Mouse (Mus musculus) spleen, adult 2 months (tissue): ENCODE measurements around the gene Ocln. TPM values are rescaled to one million over a fixed set of nuclear protein-coding genes. Genes with fewer than 3 reads are reported as not detected.
"Not testable (repeated sequence)": the region's sequence is repeated elsewhere in the genome, so short reads cannot be mapped to it uniquely, and the experiment has no call there.

Experiments
- DNase-seq, 2 experiments: peaks; one replicate each; pipeline versions ENCODE4 v3.0.0 to v3.0.0-alpha.2; 2012 to 2021; ENCODE audit warnings: low spot score in 2 of 2, low read depth in 1 of 2
- H3K27ac ChIP-seq: fragments of 200-500 bp; 2 replicates; pipeline ENCODE4 v1.5.1; 2012; ENCODE audit warnings: low read length, inconsistent platforms; ENCODE audit not compliant: insufficient read depth
- H3K27me3 ChIP-seq: fragments of 200-500 bp; 2 replicates; pipeline ENCODE4 v1.6.1; 2012; ENCODE audit warnings: mild to moderate bottlenecking, moderate library complexity, low read length, inconsistent platforms; ENCODE audit not compliant: control insufficient read depth, insufficient read depth
- H3K36me3 ChIP-seq: fragments of 200-500 bp; 2 replicates; pipeline ENCODE4 v1.6.1; 2012; ENCODE audit warnings: mild to moderate bottlenecking, low read length, inconsistent platforms; ENCODE audit not compliant: control insufficient read depth, insufficient read depth
- H3K4me1 ChIP-seq: fragments of 200-500 bp; 2 replicates; pipeline ENCODE4 v1.6.1; 2011; ENCODE audit warnings: inconsistent platforms; ENCODE audit not compliant: control insufficient read depth, insufficient read depth, insufficient read length
- H3K4me3 ChIP-seq: fragments of 200-500 bp; 2 replicates; pipeline ENCODE4 v1.5.1; 2011; ENCODE audit warnings: mild to moderate bottlenecking, inconsistent platforms; ENCODE audit not compliant: insufficient read depth, insufficient read length; ENCODE audit errors: extremely low read depth
- CTCF ChIP-seq: fragments of 200-500 bp; IDR thresholded peaks from 2 replicates; pipeline ENCODE4 v1.5.1; 2011; ENCODE audit warnings: mild to moderate bottlenecking, inconsistent platforms; ENCODE audit not compliant: insufficient read depth, insufficient read length, insufficient replicate concordance; ENCODE audit errors: extremely low read depth
- POLR2A ChIP-seq: fragments of 200-500 bp; IDR thresholded peaks from 2 replicates; pipeline ENCODE4 v1.6.1; 2011; ENCODE audit warnings: low read depth, low read length, inconsistent platforms
- WGBS: fragments of 180-500 bp; shearing (Covaris S2); methylation state at CpG from one replicate; pipeline ENCODE4 v1.1.7; 2018; 5-methylcytosine and 5-hydroxymethylcytosine counted together
- polyA plus RNA-seq: library from polyadenylated mRNA; depleted of rRNA; stranded (reverse); fragments of >200 nt; gene quantifications from 2 replicates; pipeline ENCODE4 v1.2.3, GENCODE M21; 2012

Gene Ocln
- polyA plus RNA-seq, 1 experiment: 0.09 TPM

- Histone ChIP-seq H3K27me3 (no peaks in the 10 kb centered on the region), H3K27ac (no peak overlapping the region), H3K36me3 (no peaks in the 10 kb centered on the region), H3K4me3 (no peak overlapping the region), H3K4me1 (no peaks in the 10 kb centered on the region)
- WGBS: 76% methylated on average over 6 of the region's 6 CpGs
- DNase-seq: no peak
- TF ChIP-seq POLR2A: no peak
- TF ChIP-seq CTCF: no peak
These were observed 34.8 kb downstream of the Ocln start for GRCm38 (mm10) chr13:100517652-100518153.

GRCm38 (mm10) chr13:100516213-100517105 is 36.1 kb downstream of the Ocln start:
- no peaks in the 10 kb centered on the region for H3K27me3 ChIP-seq
- H3K36me3 ChIP-seq: no peaks in the 10 kb centered on the region
- no peaks in the 10 kb centered on the region for H3K4me1 ChIP-seq
- TF ChIP-seq POLR2A (no peak), CTCF (no peak)
- no peak overlapping the region for H3K27ac ChIP-seq
- DNase-seq: no peak
- H3K4me3 ChIP-seq: no peak overlapping the region
- WGBS: 86% methylated on average over 12 of the region's 12 CpGs

GRCm38 (mm10) chr13:100512792-100513191 is 39.7 kb downstream of the Ocln start:
- Histone ChIP-seq H3K36me3 (no peaks in the 10 kb centered on the region), H3K4me1 (no peaks in the 10 kb centered on the region), H3K27me3 (no peaks in the 10 kb centered on the region), H3K27ac (no peak overlapping the region), H3K4me3 (no peak overlapping the region)
- TF ChIP-seq CTCF: no peak
- no peak for TF ChIP-seq POLR2A
- DNase-seq: no peak
- WGBS: 89% methylated on average over 2 of the region's 2 CpGs

GRCm38 (mm10) chr13:100511860-100512364 is 40.6 kb downstream of the Ocln start:
- no peaks in the 10 kb centered on the region for H3K27me3 ChIP-seq
- no peaks in the 10 kb centered on the region for H3K4me1 ChIP-seq
- H3K36me3 ChIP-seq: no peaks in the 10 kb centered on the region
- no peak overlapping the region for H3K4me3 ChIP-seq
- WGBS: 83% methylated on average over 4 of the region's 4 CpGs
- no peak overlapping the region for H3K27ac ChIP-seq
- no peak for TF ChIP-seq CTCF
- no peak for TF ChIP-seq POLR2A
- no peak for DNase-seq

- DNase-seq: no peak
- Histone ChIP-seq H3K27ac (no peak overlapping the region), H3K4me1 (no peaks in the 10 kb centered on the region), H3K36me3 (no peaks in the 10 kb centered on the region), H3K4me3 (no peak overlapping the region), H3K27me3 (no peaks in the 10 kb centered on the region)
- TF ChIP-seq POLR2A: no peak
- no peak for TF ChIP-seq CTCF
- WGBS: 57% methylated on average over 7 of the region's 7 CpGs
These were observed 41.2 kb downstream of the Ocln start for GRCm38 (mm10) chr13:100511146-100511859.

- not testable (repeated sequence) for H3K36me3 ChIP-seq, DNase-seq, H3K4me1 ChIP-seq, H3K4me3 ChIP-seq, H3K27ac ChIP-seq, H3K27me3 ChIP-seq
These were observed 52.9 kb downstream of the Ocln start for GRCm38 (mm10) chr13:100499625-100500024.
